20 mouse cellular contexts compared by ENCODE assay signal in the genomic region with DNA sequence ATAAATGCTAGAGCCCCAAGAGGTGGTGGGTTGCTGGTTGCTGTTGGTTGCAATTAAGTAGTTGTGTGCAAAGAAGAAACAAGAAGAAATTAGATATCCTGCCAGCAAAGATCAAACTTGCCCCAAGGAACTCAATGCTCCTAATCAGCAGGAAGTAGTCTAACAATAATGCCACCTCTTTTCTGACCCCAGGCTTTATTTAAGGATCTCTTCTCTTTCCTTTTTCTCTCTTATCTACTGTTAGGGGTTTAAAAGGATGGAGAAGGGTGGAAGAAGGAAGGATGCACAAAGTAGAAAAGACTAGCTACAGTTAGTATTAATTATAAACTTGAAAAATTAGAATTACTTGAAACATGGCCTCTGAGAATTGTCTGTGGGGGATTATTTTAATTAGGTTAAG. TPM values are rescaled to one million over a fixed set of nuclear protein-coding genes. Genes with fewer than 3 reads are reported as not detected.
DNase-seq lines count a peak whose midpoint lies in the region; ATAC-seq and TF ChIP-seq lines count a peak whose summit lies in the region.
"Had no signal": no experiment of that assay in that cellular context is flagged by ENCODE, and none has a peak within 500 bp of the region (broad histone marks: within the 10 kb centered on the region; RNA-seq: fewer than 3 reads in every experiment).

No protein-coding gene starts in this region.

- peak overlapping the region; percentile 46; the same call in 1 of the 2 replicates for H3K9ac ChIP-seq in liver, embryonic 13.5 days
- no peak overlapping the region for H3K9ac ChIP-seq in MEL (ENCODE audit: control insufficient read depth, low read depth, low read length, poor library complexity, severe bottlenecking)
- H3K9ac ChIP-seq in liver, embryonic 16.5 days (ENCODE audit: low read depth, low read length): no peak overlapping the region
- H3K9ac ChIP-seq: embryonic facial prominence, embryonic 12.5 days; forebrain, embryonic 13.5 days; forebrain, embryonic 15.5 days; forebrain, postnatal 0 days had no signal

- no peak for TF ChIP-seq RAD21 in MEL (IDR thresholded peaks at IDR 0.05; ENCODE audit: low read depth, low read length)

- H3K9me3 ChIP-seq in liver, embryonic 13.5 days (replicated peaks): peaks cover 5% of the 10 kb centered on the region
- no peaks in the 10 kb centered on the region for H3K9me3 ChIP-seq in MEL (replicated peaks; ENCODE audit: insufficient read depth, low read length)
- H3K9me3 ChIP-seq in liver, embryonic 16.5 days (replicated peaks; ENCODE audit: control insufficient read depth, low read length): peaks cover 5% of the 10 kb centered on the region
- H3K9me3 ChIP-seq: embryonic facial prominence, embryonic 10.5 days; embryonic facial prominence, embryonic 12.5 days; forebrain, embryonic 13.5 days; forebrain, embryonic 15.5 days had no signal

- H3K4me2 ChIP-seq in liver, embryonic 13.5 days: no peak overlapping the region
- H3K4me2 ChIP-seq in liver, embryonic 16.5 days (ENCODE audit: low read depth, low read length): no peak overlapping the region
- H3K4me2 ChIP-seq: embryonic facial prominence, embryonic 12.5 days; forebrain, embryonic 13.5 days; forebrain, embryonic 15.5 days had no signal

- DNase-seq in liver, embryonic 13.5 days: no peak
- DNase-seq in liver (no peak), MEL (ENCODE audit: low read depth, low spot score) (no peak)
- DNase-seq in testis, postnatal 10 days (ENCODE audit: low spot score): no peak
- DNase-seq: adrenal gland, adult 8-10 months; adrenal gland, postnatal 14 days; adrenal gland, postnatal 36 days; cerebellum, adult 11-12 months; cerebellum, adult 2 months; cerebellum, adult 9-10 months; cerebellum, postnatal 10 days; cerebellum, postnatal 25 days; forebrain, postnatal 0 days had no signal

- no peak for TF ChIP-seq CTCF in MEL (IDR thresholded peaks at IDR 0.05 in 2 of 3, conservative IDR thresholded peaks at IDR 0.05 in 1 of 3; ENCODE audit: control insufficient read depth in 1 of 3, insufficient read depth in 1 of 3, low read depth in 2 of 3, low read length in 3 of 3, poor library complexity in 1 of 3, severe bottlenecking in 1 of 3)

- peak; percentile 72 to 77; a peak in 3 of 4 replicates for TF ChIP-seq EP300 in MEL (IDR thresholded peaks at IDR 0.05; ENCODE audit: low read depth in 1 of 2, low read length in 2 of 2)

- H3K4me3 ChIP-seq in liver, embryonic 13.5 days (replicated peaks): no peak overlapping the region
- H3K4me3 ChIP-seq in MEL (ENCODE audit: control insufficient read depth in 1 of 2, insufficient read depth in 1 of 2, low read depth in 2 of 2, low read length in 2 of 2): no peak overlapping the region
- H3K4me3 ChIP-seq in liver, embryonic 16.5 days (ENCODE audit: low read depth, low read length): no peak overlapping the region
- H3K4me3 ChIP-seq: embryonic facial prominence, embryonic 10.5 days; embryonic facial prominence, embryonic 12.5 days; forebrain, embryonic 13.5 days; forebrain, embryonic 15.5 days had no signal

- peaks cover 96% of the 10 kb centered on the region for H3K4me1 ChIP-seq in liver, embryonic 13.5 days (replicated peaks)
- H3K4me1 ChIP-seq in MEL (ENCODE audit: control insufficient read depth in 1 of 2, insufficient read depth in 2 of 2, low read length in 2 of 2): peaks cover 50 to 58% of the 10 kb centered on the region in 2 experiments
- peaks cover 61% of the 10 kb centered on the region for H3K4me1 ChIP-seq in liver, embryonic 16.5 days (ENCODE audit: control insufficient read depth, low read depth, low read length)
- H3K4me1 ChIP-seq: embryonic facial prominence, embryonic 10.5 days; embryonic facial prominence, embryonic 12.5 days; forebrain, embryonic 13.5 days; forebrain, embryonic 15.5 days had no signal

- no peak for ATAC-seq in liver, embryonic 13.5 days (ENCODE audit: low read depth)
- no peak for ATAC-seq in liver, embryonic 16.5 days (ENCODE audit: low read depth)
- ATAC-seq: activated CD4-positive, CD25-positive, alpha-beta regulatory T cell, adult 4 months; forebrain, embryonic 13.5 days; forebrain, embryonic 15.5 days; forebrain, postnatal 0 days; Patski had no signal

- peaks cover 68% of the 10 kb centered on the region for H3K36me3 ChIP-seq in liver, embryonic 13.5 days
- peaks cover 0 to 56% of the 10 kb centered on the region in 2 experiments; a peak in 2 of 4 replicates for H3K36me3 ChIP-seq in MEL (ENCODE audit: control insufficient read depth in 1 of 2, insufficient read depth in 2 of 2, low read length in 2 of 2)
- peaks cover 24% of the 10 kb centered on the region for H3K36me3 ChIP-seq in liver, embryonic 16.5 days (ENCODE audit: control insufficient read depth, insufficient read depth)
- H3K36me3 ChIP-seq: embryonic facial prominence, embryonic 10.5 days; embryonic facial prominence, embryonic 12.5 days; forebrain, embryonic 15.5 days had no signal

- no peak for TF ChIP-seq POLR2A in MEL (IDR thresholded peaks at IDR 0.05; ENCODE audit: control insufficient read depth in 1 of 2, insufficient read depth in 1 of 2, low read depth in 1 of 2, low read length in 2 of 2, poor library complexity in 1 of 2)

- peak overlapping the region; percentile 97 for H3K27ac ChIP-seq in liver, embryonic 13.5 days
- peak overlapping the region; percentile 1; the same call in 1 of the 2 replicates for H3K27ac ChIP-seq in MEL (ENCODE audit: control insufficient read depth, low read depth, low read length)
- peak overlapping the region; percentile 3 for H3K27ac ChIP-seq in liver, embryonic 16.5 days (ENCODE audit: low read length)
- H3K27ac ChIP-seq: embryonic facial prominence, embryonic 10.5 days; embryonic facial prominence, embryonic 12.5 days; forebrain, embryonic 13.5 days; forebrain, embryonic 15.5 days had no signal

- no peaks in the 10 kb centered on the region for H3K27me3 ChIP-seq in liver, embryonic 13.5 days
- no peaks in the 10 kb centered on the region for H3K27me3 ChIP-seq in MEL (ENCODE audit: control insufficient read depth in 1 of 2, insufficient read depth in 2 of 2, low read length in 2 of 2)
- no peaks in the 10 kb centered on the region for H3K27me3 ChIP-seq in liver, embryonic 16.5 days (ENCODE audit: control insufficient read depth, insufficient read depth, low read depth, low read length)
- H3K27me3 ChIP-seq: embryonic facial prominence, embryonic 12.5 days; forebrain, embryonic 13.5 days; forebrain, embryonic 15.5 days; Patski had no signal

- no peaks in the 10 kb centered on the region for H3K79me2 ChIP-seq in MEL (ENCODE audit: control insufficient read depth, insufficient read depth, low read length, poor library complexity)

TF ChIP-seq in MEL, 35 proteins besides CTCF, POLR2A, EP300 and RAD21:
- no peak for TF ChIP-seq ZC3H11A (IDR thresholded peaks at IDR 0.05; ENCODE audit: low read depth, low read length)
- peak; percentile 41; the same call in 1 of the 2 replicates for TF ChIP-seq RCOR1 (IDR thresholded peaks at IDR 0.05; ENCODE audit: low read depth, low read length)
- peak; percentile 67 for TF ChIP-seq GATA1 (IDR thresholded peaks at IDR 0.05; ENCODE audit: low read depth, low read length)
- no peak for TF ChIP-seq SMC3 (IDR thresholded peaks at IDR 0.05; ENCODE audit: low read depth, low read length)
- TF ChIP-seq ETS1 (IDR thresholded peaks at IDR 0.05; ENCODE audit: low read depth, low read length): peak; percentile 30; the same call in 1 of the 2 replicates

RNA-seq across cellular contexts. Expression of a gene that starts 8.9 kb away (rescaled TPM):
- 37.8 and 40.4 TPM in 2 replicates for polyA plus RNA-seq in liver, embryonic 13.5 days (2015; fragmentation: Nextera tagmentation; extraction: Ambion mirVana)
- 20.4 and 33.7 TPM in 2 replicates for total RNA-seq in MEL (2012; rRNA removed)
- 10 to 100 TPM in 1 of 2 experiments, not detected in 1; 31.1 TPM for polyA plus RNA-seq in MEL (2012; ENCODE audit: insufficient read depth in 1 of 2, insufficient read length in 2 of 2, low read depth in 1 of 2, low replicate concordance in 2 of 2, missing spikeins in 1 of 2)
- 36.6 and 36.7 TPM in 2 replicates for polyA plus RNA-seq in liver, embryonic 16.5 days (2015; fragmentation: Nextera tagmentation; extraction: Ambion mirVana)

Comparison
In these comparisons a context has a peak if more than half of its experiments do, and no peak if none do; other contexts are left out.
1. H3K27ac ChIP-seq: peak in every context shown above with its lines; median percentile 97 in liver, embryonic 13.5 days; 3 in liver, embryonic 16.5 days; 1 in MEL.